Mouse (Mus musculus): ENCODE data around the gene Aldh1a1. TPM values are rescaled to one million over a fixed set of nuclear protein-coding genes. Genes with fewer than 3 reads are reported as not detected.

Aldh1a1 gene
- polyA plus RNA-seq, 1 experiment from 2014 or later, result 1.4 TPM

DNA sequence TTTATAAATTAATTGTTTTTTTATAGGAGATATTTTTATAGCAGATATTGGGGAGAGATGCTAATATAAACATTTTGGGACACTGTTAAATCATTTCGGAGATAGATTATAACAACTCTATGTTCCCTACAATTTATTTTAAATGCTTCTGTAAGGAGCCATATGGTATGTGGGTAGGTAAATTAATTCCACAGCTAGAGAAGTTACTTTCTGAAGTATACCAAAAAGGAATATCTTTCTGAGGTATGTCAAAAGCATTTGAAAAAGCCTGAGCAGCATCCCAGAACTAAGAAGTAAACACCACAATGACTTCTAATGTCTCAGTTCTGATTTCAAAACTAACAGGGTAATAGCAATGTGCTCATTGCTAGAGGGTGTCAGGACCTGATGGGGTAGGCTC is 49.4 kb downstream of the Aldh1a1 start:
- Histone ChIP-seq H3K4me2 (ENCODE audit: low read depth, low read length) (no peak overlapping the region), H3K9me3 (ENCODE audit: control insufficient read depth, low read length) (no peaks in the 10 kb centered on the region), H3K27ac (ENCODE audit: low read depth, low read length) (no peak overlapping the region), H3K27me3 (ENCODE audit: control insufficient read depth, insufficient read depth, low read length) (no peaks in the 10 kb centered on the region), H3K9ac (replicated peaks; ENCODE audit: low read depth, low read length) (no peak overlapping the region), H3K36me3 (ENCODE audit: control insufficient read depth, insufficient read depth, low read length) (no peaks in the 10 kb centered on the region), H3K4me3 (ENCODE audit: low read depth, low read length) (no peak overlapping the region), H3K4me1 (ENCODE audit: control insufficient read depth, insufficient read depth, low read length) (no peaks in the 10 kb centered on the region)
- ATAC-seq (ENCODE audit: low read depth), result no peak
- WGBS, result 92% methylated on average over 1 of the region's 1 CpGs

GRCm38 (mm10) chr19:20543816-20544215 is 51.3 kb downstream of the Aldh1a1 start:
- WGBS, result 73% methylated on average over 1 of the region's 1 CpGs
- ATAC-seq (ENCODE audit: low read depth), result no peak
- no peaks in the 10 kb centered on the region for H3K4me1 ChIP-seq (ENCODE audit: control insufficient read depth, insufficient read depth, low read length)
- H3K4me2 ChIP-seq (ENCODE audit: low read depth, low read length), result no peak overlapping the region
- no peaks in the 10 kb centered on the region for H3K9me3 ChIP-seq (ENCODE audit: control insufficient read depth, low read length)
- no peaks in the 10 kb centered on the region for H3K27me3 ChIP-seq (ENCODE audit: control insufficient read depth, insufficient read depth, low read length)
- no peak overlapping the region for H3K27ac ChIP-seq (ENCODE audit: low read depth, low read length)
- no peaks in the 10 kb centered on the region for H3K36me3 ChIP-seq (ENCODE audit: control insufficient read depth, insufficient read depth, low read length)
- no peak overlapping the region for H3K4me3 ChIP-seq (ENCODE audit: low read depth, low read length)
- H3K9ac ChIP-seq (replicated peaks; ENCODE audit: low read depth, low read length), result no peak overlapping the region

DNA sequence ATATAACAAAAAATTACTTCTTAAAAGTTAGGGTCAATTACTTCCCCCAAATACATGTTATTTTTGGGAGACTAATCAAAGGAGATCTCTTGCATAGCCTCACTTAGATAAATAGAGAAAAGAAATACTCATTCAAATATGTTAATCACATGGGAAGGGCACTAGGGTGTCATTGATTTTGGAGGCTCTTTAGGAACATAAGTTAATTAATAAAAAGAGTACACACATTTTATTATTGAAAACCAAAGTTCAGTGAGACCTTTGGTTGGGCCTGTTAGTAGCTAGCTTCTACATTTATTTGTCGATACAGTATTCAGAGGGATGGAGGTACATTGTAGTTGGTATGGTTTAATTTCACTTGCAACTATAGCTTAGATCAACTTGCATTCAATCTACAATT is 52.4 kb downstream of the Aldh1a1 start:
- H3K4me3 ChIP-seq (ENCODE audit: low read depth, low read length), result no peak overlapping the region
- no peaks in the 10 kb centered on the region for H3K9me3 ChIP-seq (ENCODE audit: control insufficient read depth, low read length)
- no peaks in the 10 kb centered on the region for H3K36me3 ChIP-seq (ENCODE audit: control insufficient read depth, insufficient read depth, low read length)
- no peak overlapping the region for H3K4me2 ChIP-seq (ENCODE audit: low read depth, low read length)
- no peaks in the 10 kb centered on the region for H3K27me3 ChIP-seq (ENCODE audit: control insufficient read depth, insufficient read depth, low read length)
- ATAC-seq (ENCODE audit: low read depth), result no peak
- H3K4me1 ChIP-seq (ENCODE audit: control insufficient read depth, insufficient read depth, low read length), result no peaks in the 10 kb centered on the region
- 98% methylated on average over 1 of the region's 1 CpGs for WGBS
- no peak overlapping the region for H3K27ac ChIP-seq (ENCODE audit: low read depth, low read length)
- H3K9ac ChIP-seq (replicated peaks; ENCODE audit: low read depth, low read length), result no peak overlapping the region

- no peak for ATAC-seq (ENCODE audit: low read depth)
- WGBS, result 85% methylated on average over 3 of the region's 3 CpGs
- no peaks in the 10 kb centered on the region for H3K27me3 ChIP-seq (ENCODE audit: control insufficient read depth, insufficient read depth, low read length)
Measured at GRCm38 (mm10) chr19:20547025-20547424, 54.5 kb downstream of the Aldh1a1 start.

DNA sequence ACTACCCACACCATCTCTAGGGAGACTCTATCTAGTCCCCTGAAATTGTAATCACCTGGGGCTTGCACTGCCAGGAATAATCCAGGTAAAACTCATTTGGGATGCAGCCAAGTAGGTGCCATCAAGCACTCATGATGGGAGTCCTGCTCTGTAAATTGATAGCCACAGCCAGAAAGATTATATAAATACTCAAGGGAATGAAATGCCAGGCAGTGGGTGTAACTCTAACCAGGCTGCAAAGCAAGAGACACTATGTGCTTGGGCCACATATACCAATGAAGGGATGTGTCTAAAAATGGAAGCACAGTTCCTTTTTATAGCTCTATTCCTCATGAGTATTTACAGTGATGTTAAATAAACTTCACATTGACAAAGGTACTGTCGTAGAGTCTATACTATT is 56.9 kb downstream of the Aldh1a1 start:
- Histone ChIP-seq H3K9me3 (ENCODE audit: control insufficient read depth, low read length) (no peaks in the 10 kb centered on the region), H3K4me1 (ENCODE audit: control insufficient read depth, insufficient read depth, low read length) (no peaks in the 10 kb centered on the region), H3K4me2 (ENCODE audit: low read depth, low read length) (no peak overlapping the region), H3K9ac (replicated peaks; ENCODE audit: low read depth, low read length) (no peak overlapping the region), H3K36me3 (ENCODE audit: control insufficient read depth, insufficient read depth, low read length) (no peaks in the 10 kb centered on the region), H3K4me3 (ENCODE audit: low read depth, low read length) (no peak overlapping the region), H3K27me3 (ENCODE audit: control insufficient read depth, insufficient read depth, low read length) (no peaks in the 10 kb centered on the region), H3K27ac (ENCODE audit: low read depth, low read length) (no peak overlapping the region)
- 86% methylated on average over 1 of the region's 1 CpGs for WGBS
- ATAC-seq (ENCODE audit: low read depth), result no peak; the same call in 1 of the 2 replicates

More at GRCm38 (mm10) chr19:20547025-20547424, 54.5 kb downstream of the Aldh1a1 start:
- no peaks in the 10 kb centered on the region for H3K9me3 ChIP-seq (ENCODE audit: control insufficient read depth, low read length)
- no peak overlapping the region for H3K27ac ChIP-seq (ENCODE audit: low read depth, low read length)
- no peak overlapping the region for H3K9ac ChIP-seq (replicated peaks; ENCODE audit: low read depth, low read length)
- no peaks in the 10 kb centered on the region for H3K4me1 ChIP-seq (ENCODE audit: control insufficient read depth, insufficient read depth, low read length)
- H3K36me3 ChIP-seq (ENCODE audit: control insufficient read depth, insufficient read depth, low read length), result no peaks in the 10 kb centered on the region
- H3K4me3 ChIP-seq (ENCODE audit: low read depth, low read length), result no peak overlapping the region
- no peak overlapping the region for H3K4me2 ChIP-seq (ENCODE audit: low read depth, low read length)

DNA sequence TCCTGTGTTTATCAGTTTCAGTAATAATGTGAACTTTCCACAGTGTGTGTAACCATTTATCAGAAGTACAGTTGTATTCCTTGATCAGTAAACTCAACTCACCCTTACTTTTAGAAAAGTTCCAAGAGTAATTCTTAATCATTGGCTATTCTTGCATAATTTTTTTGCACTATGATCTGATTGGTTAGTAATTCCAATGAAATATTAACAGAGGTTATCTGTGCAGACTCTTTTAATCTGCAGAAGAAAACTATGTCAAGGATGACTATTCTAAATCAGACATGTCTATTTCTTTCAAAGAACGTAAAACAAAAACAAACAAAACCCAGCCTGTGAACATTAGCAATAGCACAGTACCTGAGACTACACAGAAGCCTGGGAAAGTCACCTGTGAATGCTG is 62.9 kb downstream of the Aldh1a1 start:
- Histone ChIP-seq H3K9ac (replicated peaks; ENCODE audit: low read depth, low read length) (no peak overlapping the region), H3K9me3 (ENCODE audit: control insufficient read depth, low read length) (no peaks in the 10 kb centered on the region), H3K27ac (ENCODE audit: low read depth, low read length) (no peak overlapping the region), H3K4me1 (ENCODE audit: control insufficient read depth, insufficient read depth, low read length) (no peaks in the 10 kb centered on the region), H3K27me3 (ENCODE audit: control insufficient read depth, insufficient read depth, low read length) (no peaks in the 10 kb centered on the region), H3K4me2 (ENCODE audit: low read depth, low read length) (no peak overlapping the region), H3K36me3 (ENCODE audit: control insufficient read depth, insufficient read depth, low read length) (no peaks in the 10 kb centered on the region), H3K4me3 (ENCODE audit: low read depth, low read length) (no peak overlapping the region)
- ATAC-seq (ENCODE audit: low read depth), result no peak
- WGBS, result 91% methylated on average over 1 of the region's 1 CpGs

- H3K4me2 ChIP-seq (ENCODE audit: low read depth, low read length), result no peak overlapping the region
- no peaks in the 10 kb centered on the region for H3K36me3 ChIP-seq (ENCODE audit: control insufficient read depth, insufficient read depth, low read length)
- no peaks in the 10 kb centered on the region for H3K4me1 ChIP-seq (ENCODE audit: control insufficient read depth, insufficient read depth, low read length)
- H3K27me3 ChIP-seq (ENCODE audit: control insufficient read depth, insufficient read depth, low read length), result no peaks in the 10 kb centered on the region
- H3K9me3 ChIP-seq (ENCODE audit: control insufficient read depth, low read length), result no peaks in the 10 kb centered on the region
- no peak overlapping the region for H3K4me3 ChIP-seq (ENCODE audit: low read depth, low read length)
- ATAC-seq (ENCODE audit: low read depth), result no peak
- WGBS, result 93% methylated on average over 4 of the region's 4 CpGs
- no peak overlapping the region for H3K9ac ChIP-seq (replicated peaks; ENCODE audit: low read depth, low read length)
- H3K27ac ChIP-seq (ENCODE audit: low read depth, low read length), result no peak overlapping the region
Measured at GRCm38 (mm10) chr19:20557211-20557610, 64.7 kb downstream of the Aldh1a1 start.

- Histone ChIP-seq H3K36me3 (ENCODE audit: control insufficient read depth, insufficient read depth, low read length) (no peaks in the 10 kb centered on the region), H3K27me3 (ENCODE audit: control insufficient read depth, insufficient read depth, low read length) (no peaks in the 10 kb centered on the region), H3K4me1 (ENCODE audit: control insufficient read depth, insufficient read depth, low read length) (no peaks in the 10 kb centered on the region), H3K9me3 (ENCODE audit: control insufficient read depth, low read length) (no peaks in the 10 kb centered on the region), H3K27ac (ENCODE audit: low read depth, low read length) (no peak overlapping the region), H3K9ac (replicated peaks; ENCODE audit: low read depth, low read length) (no peak overlapping the region), H3K4me2 (ENCODE audit: low read depth, low read length) (no peak overlapping the region), H3K4me3 (ENCODE audit: low read depth, low read length) (no peak overlapping the region)
- ATAC-seq (ENCODE audit: low read depth), result no peak
- WGBS, result 96% methylated on average over 3 of the region's 3 CpGs
Measured at GRCm38 (mm10) chr19:20558069-20558468, 65.6 kb downstream of the Aldh1a1 start.

DNA sequence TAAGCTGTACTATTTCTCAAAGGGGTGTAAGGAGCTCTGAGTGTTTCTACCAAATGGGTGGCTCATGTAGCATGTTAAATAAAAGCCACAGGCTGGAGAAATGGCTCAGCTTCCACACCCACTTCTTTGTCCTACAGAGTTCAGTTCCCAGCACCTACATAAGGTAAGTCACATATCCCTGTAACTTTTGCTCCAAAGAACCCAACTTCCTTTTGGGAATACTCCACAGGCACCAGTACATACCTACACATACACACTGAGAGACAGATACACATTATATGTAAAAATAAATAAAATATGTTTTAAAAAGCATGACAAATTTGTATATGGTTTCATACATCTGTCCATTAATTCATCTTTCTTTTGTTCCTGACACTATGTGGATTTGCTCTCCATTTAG is 66.0 kb downstream of the Aldh1a1 start:
- Histone ChIP-seq H3K4me3 (ENCODE audit: low read depth, low read length) (no peak overlapping the region), H3K27me3 (ENCODE audit: control insufficient read depth, insufficient read depth, low read length) (no peaks in the 10 kb centered on the region), H3K27ac (ENCODE audit: low read depth, low read length) (no peak overlapping the region), H3K9ac (replicated peaks; ENCODE audit: low read depth, low read length) (no peak overlapping the region), H3K4me2 (ENCODE audit: low read depth, low read length) (no peak overlapping the region), H3K9me3 (ENCODE audit: control insufficient read depth, low read length) (no peaks in the 10 kb centered on the region), H3K4me1 (ENCODE audit: control insufficient read depth, insufficient read depth, low read length) (no peaks in the 10 kb centered on the region), H3K36me3 (ENCODE audit: control insufficient read depth, insufficient read depth, low read length) (no peaks in the 10 kb centered on the region)
- ATAC-seq (ENCODE audit: low read depth), result no peak

- WGBS, result 92% methylated on average over 3 of the region's 3 CpGs
Measured at GRCm38 (mm10) chr19:20558952-20559351, 66.4 kb downstream of the Aldh1a1 start.

More at GRCm38 (mm10) chr19:20558952-20559351, 66.4 kb downstream of the Aldh1a1 start:
- no peak overlapping the region for H3K4me2 ChIP-seq (ENCODE audit: low read depth, low read length)
- H3K27ac ChIP-seq (ENCODE audit: low read depth, low read length), result no peak overlapping the region
- ATAC-seq (ENCODE audit: low read depth), result no peak
- H3K4me3 ChIP-seq (ENCODE audit: low read depth, low read length), result no peak overlapping the region
- no peaks in the 10 kb centered on the region for H3K36me3 ChIP-seq (ENCODE audit: control insufficient read depth, insufficient read depth, low read length)
- H3K4me1 ChIP-seq (ENCODE audit: control insufficient read depth, insufficient read depth, low read length), result no peaks in the 10 kb centered on the region
- no peak overlapping the region for H3K9ac ChIP-seq (replicated peaks; ENCODE audit: low read depth, low read length)
- no peaks in the 10 kb centered on the region for H3K9me3 ChIP-seq (ENCODE audit: control insufficient read depth, low read length)
- no peaks in the 10 kb centered on the region for H3K27me3 ChIP-seq (ENCODE audit: control insufficient read depth, insufficient read depth, low read length)

Measured in neural tube, embryonic 14.5 days (tissue).